Mouse (Mus musculus) adipose tissue, adult 10 weeks (tissue): ENCODE results near the gene Eif1ax. TPM values are rescaled to one million over a fixed set of nuclear protein-coding genes. Genes with fewer than 3 reads are reported as not detected.

ENCODE experiments used
- polyA plus RNA-seq: library from polyadenylated mRNA; stranded (reverse); fragments of 350-450 nt; fragmentation: Illumina TruSeq; extraction: RNeasy Lipid Tissue Mini Kit (QIAGEN cat#74804); gene quantifications from one replicate; pipeline ENCODE4 v1.2.3, GENCODE M21; 2014; ENCODE audit warnings: low read depth, low replicate concordance

Eif1ax gene
- 99.7 TPM for polyA plus RNA-seq

DNA sequence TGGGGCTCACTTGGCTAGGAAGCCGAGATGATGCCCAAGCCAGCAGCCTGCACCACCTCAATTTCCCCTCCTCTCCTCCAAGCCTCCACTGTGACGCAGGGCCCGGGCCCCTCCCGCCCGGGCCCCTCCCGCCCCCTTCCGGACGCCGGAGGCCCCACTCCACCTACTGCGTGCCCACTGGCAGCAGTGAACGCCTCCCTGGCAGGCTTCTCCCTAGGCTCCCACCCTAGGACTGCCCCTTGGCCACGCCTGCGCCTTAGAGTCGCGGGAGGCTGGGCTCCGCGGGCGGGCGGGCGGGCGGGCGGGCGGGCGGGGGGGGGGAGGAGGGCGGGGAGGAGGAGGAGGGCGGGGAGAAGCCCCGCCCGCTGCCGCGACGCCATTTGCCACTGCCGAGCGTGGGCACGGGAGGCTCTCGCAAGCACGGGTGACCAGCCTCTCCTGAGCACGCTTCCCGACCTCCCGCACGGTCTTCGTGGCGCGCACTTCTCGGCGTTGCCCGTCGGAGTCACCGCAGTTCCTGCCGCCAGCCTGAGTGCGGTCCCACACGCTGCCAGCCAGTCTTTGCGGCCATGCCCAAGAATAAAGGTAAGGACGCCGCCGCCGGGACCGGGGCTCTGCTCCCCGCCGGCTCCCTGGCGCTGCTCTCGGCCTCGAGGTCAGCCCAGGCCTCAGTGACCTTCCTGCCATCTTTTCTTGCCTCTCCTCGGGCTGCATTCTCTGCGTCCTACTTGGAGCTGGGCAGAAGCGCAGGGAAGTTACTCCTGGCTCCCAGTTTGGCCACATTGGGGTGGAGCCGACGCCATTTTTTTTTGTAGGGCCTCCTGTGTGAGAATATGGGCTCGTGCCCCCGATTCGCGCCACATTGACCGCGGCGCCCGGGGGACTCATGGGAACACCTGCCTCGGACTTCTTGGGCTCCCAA lies at the start of gene Eif1ax:
Gene Eif1ax, plus strand, starts transcription at position 348 of the 922 bp plus-strand sequence.

DNA sequence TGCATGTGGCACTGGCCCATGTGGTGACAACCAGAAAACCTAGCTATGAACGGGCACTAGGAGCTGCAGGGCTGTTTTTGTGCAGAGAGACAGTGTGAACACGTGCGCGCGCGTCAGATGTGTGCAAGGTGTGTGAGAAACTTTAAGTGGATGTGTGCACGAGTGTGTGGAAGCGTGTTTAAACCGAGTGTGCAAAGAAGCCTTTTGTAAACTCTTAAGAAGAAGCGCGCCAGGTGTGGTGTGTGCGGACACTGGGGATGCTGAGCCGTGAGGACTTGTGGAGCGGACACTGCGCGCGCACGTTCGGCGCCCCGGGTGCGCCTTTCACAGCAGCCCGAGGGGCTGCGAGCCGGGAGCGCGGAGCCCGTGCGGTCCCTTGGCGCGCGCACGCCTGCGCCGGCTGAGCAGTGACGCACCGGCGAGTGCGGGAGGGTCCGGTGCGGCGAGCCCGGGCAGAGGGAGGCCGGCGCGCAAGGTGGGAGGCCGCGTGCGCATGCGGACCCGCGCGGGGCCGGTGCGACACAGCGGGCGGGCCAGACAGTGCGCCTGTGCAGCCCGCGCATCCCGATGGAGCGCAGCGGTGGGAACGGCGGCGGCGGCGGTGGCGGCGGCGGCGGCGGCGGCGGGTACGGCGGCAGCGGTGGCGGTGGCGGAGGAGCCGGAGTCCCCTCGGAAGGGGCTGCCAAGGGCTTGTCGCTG lies 42.3 kb downstream of the Eif1ax start, which contains the start of gene Map7d2:
Gene Map7d2, plus strand, starts transcription at position 443 of the 699 bp plus-strand sequence.

Other genes starting within 250 kb of the Eif1ax start
- 47.8 TPM for gene Rps6ka3, start 161.9 kb upstream of the Eif1ax start, polyA plus RNA-seq
- gene Map7d2, start 42.4 kb downstream of the Eif1ax start, polyA plus RNA-seq = 12.1 TPM
- 10.4 TPM for gene Bclaf3, start 154.5 kb downstream of the Eif1ax start, polyA plus RNA-seq